Mouse (Mus musculus) left cerebral cortex, adult 2 months (tissue): ENCODE results near the gene Pim2. TPM values are rescaled to one million over a fixed set of nuclear protein-coding genes. Genes with fewer than 3 reads are reported as not detected.

Experiments used
- DNase-seq, 2 experiments: peaks; one replicate each; pipeline ENCODE4 v3.0.0; 2021 to 2022; ENCODE audit warnings: low spot score in 2 of 2, mixed read lengths in 1 of 2; ENCODE audit errors: extremely low spot score in 1 of 2
- H3K27ac ChIP-seq: fragments of 200-600 bp; 2 replicates; pipeline ENCODE4 v1.8.1; 2022
- H3K4me3 ChIP-seq: fragments of 200-600 bp; 2 replicates; pipeline ENCODE4 v1.8.1; 2022
- CTCF ChIP-seq: fragments of 200-600 bp; IDR thresholded peaks from 2 replicates; pipeline ENCODE4 v1.8.1; 2022; ENCODE audit warnings: antibody characterized with exemption, mild to moderate bottlenecking, moderate library complexity
- intact Hi-C: fragments of 180-260 bp; cut with DNase I; formaldehyde crosslinking; loops from one replicate; pipeline ENCODE4 v1.15.1; 2025
- long read RNA-seq, 2 experiments: library from polyadenylated mRNA; stranded (forward); transcript quantifications; one replicate each; pipeline ENCODE4 v2.0.0; 2021; ENCODE audit warnings: borderline mapping rate in 2 of 2
- total RNA-seq, 2 experiments: library from RNA; stranded (reverse); gene quantifications; 2 replicates each; pipeline ENCODE4 v1.2.3; 2021

The Pim2 gene
- total RNA-seq, result 10 to 100 TPM; 53.6 to 56.3 TPM
- long read RNA-seq, experiment 1, transcript Pim2-201 (6 exons, 2,045 nt), result major isoform, 32 of 47 reads
- long read RNA-seq, experiment 1, partial matches to known transcripts, result 1 of 47 reads
- long read RNA-seq, experiment 1, other reads (novel, unspliced or antisense), result 14 of 47 reads
- long read RNA-seq, experiment 2, transcript Pim2-201 (6 exons, 2,045 nt), result major isoform, 25 of 39 reads
- long read RNA-seq, experiment 2, partial matches to known transcripts, result 4 of 39 reads
- long read RNA-seq, experiment 2, other reads (novel, unspliced or antisense), result 10 of 39 reads

DNA sequence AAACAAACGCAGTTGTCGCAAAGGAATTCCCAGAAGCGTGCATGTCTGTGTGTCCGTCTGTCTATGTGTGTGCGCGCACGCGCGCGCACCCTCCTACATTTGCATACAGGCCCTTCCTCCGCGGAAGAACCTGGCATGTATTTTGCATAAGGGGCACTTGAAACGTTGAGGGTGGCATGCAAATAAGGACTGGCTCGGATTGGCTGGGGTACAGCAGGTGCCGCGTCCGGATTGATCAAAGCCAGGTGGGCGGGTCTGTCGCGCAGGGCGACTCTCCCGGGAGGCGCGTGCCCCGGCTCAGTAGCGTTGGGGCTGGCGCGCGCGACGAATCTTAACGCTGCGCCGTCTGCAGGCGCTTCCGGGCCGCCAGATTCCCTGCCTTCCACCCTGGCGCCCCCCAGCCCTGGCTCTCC, at the start of gene Pim2:
Gene Pim2 (plus strand): TSS at position 256 of the 413 bp plus-strand sequence.
- intact Hi-C loops, result no loop called here
- TF ChIP-seq CTCF, result no peak
- H3K4me3 ChIP-seq, result peak within 1 kb of the TSS; percentile 64
- H3K27ac ChIP-seq, result peak within 1 kb of the TSS; percentile 90
- peak; percentile 75 to 82 for DNase-seq

DNA sequence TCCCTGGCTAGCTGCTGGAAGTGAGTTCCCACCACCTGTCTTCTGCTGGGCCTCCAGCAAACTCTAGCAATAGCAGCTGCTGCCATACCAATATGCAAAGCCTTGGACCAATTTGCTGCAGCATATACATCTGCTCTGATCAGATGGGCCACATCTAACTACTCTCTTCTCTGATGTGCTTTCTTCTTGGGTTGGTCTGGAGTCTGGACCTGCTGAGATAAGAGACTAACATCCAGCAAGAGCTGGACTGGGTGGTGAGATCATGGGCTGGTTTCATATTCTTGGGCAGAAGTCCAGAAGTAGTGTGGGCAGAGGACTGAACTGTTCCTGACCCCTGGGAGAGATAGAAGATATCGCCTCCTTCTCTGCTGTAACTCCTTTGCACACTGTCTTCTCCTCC, 40.9 kb upstream of the Pim2 start:
- Histone ChIP-seq H3K27ac (no peak overlapping the region), H3K4me3 (no peak overlapping the region)
- DNase-seq, result no peak
- intact Hi-C loops, result no loop called here
- TF ChIP-seq CTCF, result no peak

DNA sequence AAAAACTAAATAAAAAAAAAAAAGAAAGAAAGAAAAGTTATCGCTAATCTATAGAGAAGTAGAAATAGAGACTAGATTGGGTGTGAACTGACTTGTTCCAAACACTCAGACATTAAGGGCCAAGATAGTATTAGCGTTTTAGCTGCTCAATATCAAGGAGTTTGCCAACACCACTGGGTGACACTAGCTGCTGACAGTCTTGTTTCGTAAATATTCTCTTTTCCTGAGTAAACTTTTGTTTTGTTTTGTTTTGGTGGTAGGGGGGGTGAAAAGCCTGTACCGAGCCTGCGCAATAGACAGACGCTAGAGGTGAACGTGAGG, 37.3 kb upstream of the Pim2 start:
- no peak for DNase-seq
- H3K4me3 ChIP-seq, result peak overlapping the region; percentile 17; the same call in 1 of the 2 replicates
- intact Hi-C loops, result no loop called here
- TF ChIP-seq CTCF, result no peak
- peak overlapping the region; percentile 70 for H3K27ac ChIP-seq

DNA sequence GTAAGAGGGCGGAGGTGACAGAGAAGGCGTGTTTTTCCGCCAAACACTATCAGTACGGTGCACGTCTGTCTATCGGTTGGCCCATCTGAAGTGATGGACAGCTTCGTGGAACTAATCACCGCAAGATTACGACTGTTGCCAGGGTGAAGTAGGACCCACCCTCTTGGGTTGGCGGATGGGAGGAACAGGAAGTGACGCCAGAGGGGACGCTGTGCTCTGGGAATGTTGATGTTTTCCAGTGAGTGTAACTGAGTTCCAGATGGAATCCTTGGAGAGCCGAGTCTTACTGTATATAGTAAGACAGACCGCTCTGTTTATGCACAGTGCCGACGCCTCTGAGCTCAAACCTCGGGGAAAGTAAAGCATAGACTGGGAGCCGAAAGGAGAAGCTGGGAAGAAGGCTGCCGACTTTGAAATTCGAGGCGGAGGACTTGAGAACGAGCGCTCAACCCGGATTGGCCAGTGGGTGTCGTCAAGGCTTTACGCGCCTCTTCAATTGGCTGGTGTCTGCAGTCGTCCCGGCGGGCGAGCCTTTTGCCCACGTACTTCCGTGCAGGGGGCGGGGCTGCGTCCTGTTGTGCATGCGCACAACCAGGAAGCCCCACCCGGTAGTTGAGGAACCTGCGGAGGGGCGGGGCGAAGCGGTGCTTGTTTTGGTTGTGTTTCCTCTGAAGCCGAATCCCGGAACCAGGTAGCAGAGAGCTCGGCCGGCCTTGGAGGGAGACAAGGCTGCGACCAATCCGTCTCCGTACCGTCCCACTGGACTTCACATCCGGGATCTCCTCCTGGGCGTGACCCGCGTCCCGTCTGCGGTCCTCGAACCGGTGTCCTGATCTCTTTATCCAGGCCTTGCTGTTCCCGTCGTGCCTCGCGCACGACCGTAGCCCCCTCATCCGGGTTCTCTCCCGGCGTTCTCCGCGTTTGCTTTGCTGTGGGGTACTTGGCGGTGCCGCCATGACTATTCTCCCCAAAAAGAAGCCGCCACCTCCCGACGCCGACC, 36.6 kb upstream of the Pim2 start, which contains the start of gene Otud5:
Gene Otud5 (plus strand): TSS at position 202 of the 1,000 bp plus-strand sequence.
- DNase-seq, result peak; percentile 89 to 92
- Histone ChIP-seq H3K27ac (peak within 1 kb of the TSS; percentile 94), H3K4me3 (peak within 1 kb of the TSS; percentile 63)
- no peak for TF ChIP-seq CTCF
- intact Hi-C loops, result no loop called here

DNA sequence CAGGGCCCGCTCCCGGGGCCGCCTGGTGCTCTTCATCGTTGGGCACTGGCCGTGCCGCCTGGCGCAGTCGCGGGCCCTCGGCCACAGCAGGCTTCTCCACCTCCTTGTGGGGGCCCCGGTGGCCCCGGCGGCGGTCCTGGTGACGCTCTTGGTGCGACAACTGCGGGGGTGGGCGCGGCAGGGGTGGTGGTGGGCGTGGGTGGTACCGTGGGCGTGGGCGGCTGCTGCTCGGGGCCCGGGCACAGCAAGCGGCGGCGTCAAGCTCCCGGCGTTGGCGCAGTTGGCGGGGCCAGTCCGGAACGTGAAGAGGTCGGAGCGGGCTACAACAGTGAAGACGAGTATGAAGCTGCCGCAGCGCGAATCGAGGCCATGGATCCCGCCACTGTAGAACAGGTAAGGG, 35.7 kb upstream of the Pim2 start:
- intact Hi-C loops, result no loop called here
- Histone ChIP-seq H3K4me3 (peak overlapping the region; percentile 63), H3K27ac (peak overlapping the region; percentile 94)
- TF ChIP-seq CTCF, result no peak
- DNase-seq, result peak; percentile 19 to 23

DNA sequence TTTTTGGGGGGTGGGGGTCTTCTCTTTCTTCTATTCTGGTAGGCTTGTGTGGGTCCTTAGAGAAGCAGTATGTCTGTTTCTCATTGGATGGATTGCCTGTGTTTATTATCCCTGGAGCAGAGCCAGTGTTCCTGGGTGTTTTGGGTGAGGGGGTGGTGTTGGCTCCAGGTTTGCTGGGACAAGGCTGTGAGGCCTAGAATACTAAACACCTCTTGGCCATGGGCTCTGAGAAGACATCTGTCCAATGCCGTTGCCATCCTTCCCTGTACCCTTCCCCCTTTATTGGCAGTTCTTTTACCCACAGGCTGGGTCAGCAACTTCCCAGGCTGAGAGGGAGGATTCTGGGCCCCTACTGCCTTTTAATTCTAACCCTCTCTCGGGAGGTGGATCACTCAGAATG, 30.2 kb upstream of the Pim2 start:
- H3K4me3 ChIP-seq, result no peak overlapping the region
- no peak overlapping the region for H3K27ac ChIP-seq
- no peak for TF ChIP-seq CTCF
- intact Hi-C loops, result loop anchor here (5.0 kb wide), 1 partner anchor 34 kb away; the partner anchor contains the start of gene Slc35a2
- DNase-seq, result peak in 1 of 2 experiments; percentile 8

DNA sequence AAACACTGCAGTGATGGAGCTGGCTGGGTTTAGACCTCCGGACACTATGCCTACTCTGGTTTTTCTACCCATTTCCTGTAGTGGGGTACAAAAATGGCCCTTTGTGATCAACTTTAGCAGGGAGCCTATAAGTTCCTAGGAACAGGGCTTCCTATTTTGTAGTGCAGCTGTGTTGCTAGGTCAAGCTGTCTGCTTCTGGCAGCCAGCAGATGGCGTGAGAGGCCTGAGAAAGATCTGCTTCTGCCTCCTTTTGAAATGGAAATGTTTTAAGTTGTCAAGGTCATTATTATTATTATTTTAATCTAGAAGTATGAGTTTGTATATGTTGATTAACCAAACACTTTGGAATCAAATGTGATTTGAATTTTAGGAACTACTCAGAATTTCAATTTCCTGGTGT, 23.5 kb upstream of the Pim2 start:
- no peak overlapping the region for H3K4me3 ChIP-seq
- H3K27ac ChIP-seq, result no peak overlapping the region
- peak; percentile 69 for TF ChIP-seq CTCF
- intact Hi-C loops, result no loop called here
- DNase-seq, result peak in 1 of 2 experiments; percentile 30

DNA sequence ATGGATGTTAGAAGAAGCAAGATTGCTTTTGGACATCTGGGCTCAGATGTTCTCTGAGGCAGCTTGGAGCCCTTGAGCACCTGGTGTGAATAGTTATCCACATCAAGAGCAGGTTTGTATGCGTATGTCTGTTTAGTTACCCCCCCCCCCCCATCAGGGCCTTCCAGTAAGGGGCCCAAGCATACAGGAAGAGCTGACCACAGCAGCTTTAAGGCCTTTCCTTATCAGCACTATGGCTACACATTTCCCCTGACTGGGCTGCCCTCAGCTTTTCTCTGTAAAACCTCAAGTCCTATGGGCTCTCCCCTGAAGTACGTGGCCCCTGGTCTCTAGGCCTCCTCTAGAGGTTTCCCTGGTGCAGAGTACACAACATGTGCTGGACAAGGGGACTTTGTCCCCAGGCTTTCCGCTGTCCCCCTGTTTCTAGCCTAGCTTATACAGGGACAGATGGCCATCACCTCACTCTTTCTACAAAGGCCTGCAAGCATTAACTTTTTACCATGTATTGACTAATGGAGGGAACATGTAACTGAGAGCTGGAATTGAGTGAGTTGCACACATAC, 18.8 kb upstream of the Pim2 start:
- no peak for TF ChIP-seq CTCF
- Histone ChIP-seq H3K27ac (no peak overlapping the region), H3K4me3 (no peak overlapping the region)
- DNase-seq, result no peak
- intact Hi-C loops, result no loop called here

DNA sequence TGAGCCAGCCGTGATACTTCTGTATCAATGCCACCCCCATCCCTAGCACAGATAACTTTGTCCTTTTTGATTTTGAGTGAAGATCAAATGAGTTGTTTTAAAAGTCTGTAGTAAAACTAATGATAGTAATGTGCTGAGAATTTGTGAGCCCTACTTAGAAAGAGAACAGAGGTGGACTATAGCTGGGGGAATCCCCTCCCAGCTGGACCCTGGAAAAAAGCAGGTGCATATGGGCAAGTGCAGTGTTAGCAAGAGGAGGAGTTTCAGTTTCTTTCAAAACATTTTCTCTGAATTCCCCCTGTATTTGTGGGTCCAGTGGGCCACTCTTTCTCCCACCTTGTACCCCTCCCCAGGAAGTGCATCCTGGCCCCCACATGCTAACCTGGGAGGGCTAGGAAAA, 14.9 kb upstream of the Pim2 start:
- intact Hi-C loops, result no loop called here
- no peak for TF ChIP-seq CTCF
- DNase-seq, result no peak
- H3K27ac ChIP-seq, result no peak overlapping the region
- no peak overlapping the region for H3K4me3 ChIP-seq

DNA sequence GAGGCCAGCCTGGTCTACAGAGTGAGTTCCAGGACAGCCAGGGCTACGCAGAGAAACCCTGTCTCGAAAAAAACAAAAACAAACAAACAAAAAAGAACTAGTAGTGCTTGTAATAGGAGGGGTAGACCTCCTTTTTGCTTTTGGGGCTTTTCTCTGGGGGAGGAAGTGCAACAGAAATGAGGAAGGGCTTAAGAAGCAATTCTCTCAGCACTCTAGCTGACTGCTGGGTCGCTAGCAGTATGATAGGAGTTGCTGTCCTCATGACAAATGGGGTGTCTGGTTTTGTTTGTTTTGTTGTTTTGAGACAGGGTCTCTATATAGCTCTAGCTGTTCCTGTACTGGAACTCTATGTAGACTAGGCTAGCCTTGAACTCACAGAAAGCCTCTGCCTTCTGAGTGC, 13.5 kb upstream of the Pim2 start:
- no peak for TF ChIP-seq CTCF
- H3K27ac ChIP-seq, result no peak overlapping the region
- no peak for DNase-seq
- intact Hi-C loops, result no loop called here
- H3K4me3 ChIP-seq, result no peak overlapping the region

DNA sequence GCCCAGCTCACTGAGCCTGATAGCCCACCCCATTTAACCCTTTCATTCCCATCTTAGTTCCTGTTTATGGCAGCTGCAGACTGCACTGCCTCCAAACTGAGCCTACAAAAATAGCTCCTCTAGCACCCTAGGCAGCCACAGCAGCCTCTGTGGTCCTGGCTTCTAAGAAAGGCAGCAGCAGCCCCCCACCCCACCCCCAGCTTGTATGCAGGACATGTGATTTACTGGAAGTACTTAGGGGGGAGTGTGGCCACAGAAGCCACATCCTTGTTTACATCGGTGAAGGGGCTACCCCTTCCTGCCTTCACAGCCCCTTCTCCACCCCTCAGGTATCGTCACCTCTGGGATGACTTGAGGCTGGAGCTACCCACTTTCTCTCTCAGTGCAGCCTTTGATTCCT, 12.7 kb upstream of the Pim2 start:
- H3K4me3 ChIP-seq, result no peak overlapping the region
- intact Hi-C loops, result no loop called here
- DNase-seq, result no peak
- H3K27ac ChIP-seq, result no peak overlapping the region
- TF ChIP-seq CTCF, result no peak

DNA sequence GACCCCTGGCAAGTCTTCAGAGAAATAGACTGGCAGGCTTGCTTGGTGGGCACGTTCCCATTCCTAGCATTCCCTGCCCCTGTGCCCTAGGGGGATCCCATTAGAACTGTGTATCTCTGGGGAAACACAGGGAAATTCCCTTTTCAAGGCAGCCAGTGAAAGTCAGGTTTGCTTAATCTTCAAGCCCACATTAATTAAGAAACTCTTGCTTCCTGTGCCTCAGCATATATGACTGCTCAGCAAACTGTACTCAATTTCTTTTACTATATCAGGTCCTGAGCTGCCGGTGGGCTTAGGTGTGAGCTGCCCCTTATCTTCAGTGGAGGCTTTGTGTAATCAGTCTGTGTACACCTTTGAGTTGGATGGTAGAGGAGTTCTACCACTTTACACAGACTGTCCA, 12.3 kb upstream of the Pim2 start:
- TF ChIP-seq CTCF, result no peak
- no peak for DNase-seq
- intact Hi-C loops, result no loop called here
- H3K27ac ChIP-seq, result no peak overlapping the region
- H3K4me3 ChIP-seq, result no peak overlapping the region
